Comparison of ENCODE assay signal across 10 mouse cellular contexts in the genomic region with DNA sequence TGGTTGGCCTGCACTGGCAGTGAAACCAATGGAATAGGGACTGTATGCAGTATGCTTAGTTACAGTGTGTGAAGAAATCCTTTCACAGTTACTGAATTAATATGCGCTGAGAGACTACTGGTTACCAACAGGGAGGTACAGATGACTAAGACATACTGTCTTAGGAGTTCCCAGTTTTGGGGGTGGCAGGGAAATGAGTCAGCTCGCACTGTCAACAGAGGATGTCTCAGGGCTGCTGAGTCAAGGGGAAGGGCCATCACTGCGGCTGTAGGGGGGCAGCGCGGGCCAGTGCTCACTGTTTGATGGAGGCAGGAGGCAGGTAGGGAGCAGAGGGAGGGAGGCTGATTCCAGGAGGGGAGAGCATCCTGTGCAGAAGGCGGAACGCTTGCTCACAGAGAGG. TPM values are rescaled to one million over a fixed set of nuclear protein-coding genes. Genes with fewer than 3 reads are reported as not detected.
A peak's percentile ranks its signal among the peaks of the same experiment; 100 is the strongest.
DNase-seq lines count a peak whose midpoint lies in the region; ATAC-seq and TF ChIP-seq lines count a peak whose summit lies in the region.
"Had no signal": no experiment of that assay in that cellular context is flagged by ENCODE, and none has a peak within 500 bp of the region (broad histone marks: within the 10 kb centered on the region; RNA-seq: fewer than 3 reads in every experiment).

No protein-coding gene starts in this region.

- no peak for TF ChIP-seq RAD21 in CH12.LX (IDR thresholded peaks at IDR 0.05; ENCODE audit: low read depth, low read length)

- WGBS in midbrain, postnatal 0 days = 86% methylated on average over 7 of the region's 7 CpGs

- H3K36me3 ChIP-seq in CH12.LX (replicated peaks in 1 of 2; ENCODE audit: control insufficient read depth in 1 of 2, insufficient read depth in 1 of 2, low read length in 1 of 2) = peaks cover 52 to 87% of the 10 kb centered on the region in 2 experiments
- peaks cover 38% of the 10 kb centered on the region for H3K36me3 ChIP-seq in midbrain, postnatal 0 days (ENCODE audit: insufficient read depth, low read length)

- no peak overlapping the region for H3K4me3 ChIP-seq in CH12.LX (replicated peaks in 1 of 3; ENCODE audit: low read depth in 2 of 3, low read length in 2 of 3, poor library complexity in 1 of 3)
- H3K4me3 ChIP-seq in midbrain, postnatal 0 days (ENCODE audit: low read depth, low read length) = no peak overlapping the region

- dilution Hi-C loops in CH12.LX (cut with MboI; ENCODE audit: extremely low pct_ligation_motif_present, extremely low pct_unique_long_range_greater_than_20kb, low sequenced_read_pairs) = no loop called here

- in situ Hi-C loops in CH12.LX (cut with MboI; ENCODE audit: low pct_ligation_motif_present, low pct_unique_long_range_greater_than_20kb, low sequenced_read_pairs) = no loop called here

- TF ChIP-seq CTCF in CH12.LX (conservative IDR thresholded peaks at IDR 0.05 in 1 of 2, IDR thresholded peaks at IDR 0.05 in 1 of 2; ENCODE audit: low read depth in 2 of 2, low read length in 2 of 2) = no peak
- no peak for TF ChIP-seq CTCF in midbrain, postnatal 0 days (IDR thresholded peaks at IDR 0.05)

- no peak overlapping the region for H3K27ac ChIP-seq in CH12.LX (ENCODE audit: insufficient read depth, low read depth)
- no peak overlapping the region for H3K27ac ChIP-seq in midbrain, postnatal 0 days (ENCODE audit: low read depth, low read length)

- no peaks in the 10 kb centered on the region for H3K79me2 ChIP-seq in CH12.LX (replicated peaks; ENCODE audit: control insufficient read depth, extremely low read depth, insufficient read depth, poor library complexity, severe bottlenecking)

- no peak overlapping the region for H3K9ac ChIP-seq in CH12.LX (ENCODE audit: insufficient read depth, low read depth)
- no peak overlapping the region for H3K9ac ChIP-seq in midbrain, postnatal 0 days (replicated peaks; ENCODE audit: low read length, poor library complexity, severe bottlenecking)

- no peak for TF ChIP-seq EP300 in CH12.LX (IDR thresholded peaks at IDR 0.05; ENCODE audit: low read length)

- H3K27me3 ChIP-seq in CH12.LX (replicated peaks) = no peaks in the 10 kb centered on the region
- no peaks in the 10 kb centered on the region for H3K27me3 ChIP-seq in midbrain, postnatal 0 days (ENCODE audit: insufficient read depth, low read length)

- peaks cover 0 to 3% of the 10 kb centered on the region in 2 experiments; a peak in 1 of 4 replicates for H3K4me1 ChIP-seq in CH12.LX (ENCODE audit: control insufficient read depth in 1 of 2, insufficient read depth in 2 of 2)
- no peaks in the 10 kb centered on the region for H3K4me1 ChIP-seq in midbrain, postnatal 0 days (ENCODE audit: insufficient read depth, low read length)

- no peak for TF ChIP-seq POLR2A in CH12.LX (IDR thresholded peaks at IDR 0.05; ENCODE audit: low read depth, low read length)

- no peak for DNase-seq in frontal cortex, postnatal 14 days (ENCODE audit: low spot score in 2 of 2)
- peak; percentile 14 for DNase-seq in CH12.LX (ENCODE audit: extremely low read depth)
- DNase-seq in frontal cortex, postnatal 36 days (ENCODE audit: low spot score in 2 of 2) = peak; percentile 45 to 62
- no peak for DNase-seq in cerebellum, postnatal 36 days
- DNase-seq in midbrain, postnatal 0 days (ENCODE audit: low spot score) = no peak
- no peak for DNase-seq in gastrocnemius, postnatal 10 days
- DNase-seq: cerebellum, adult 11 months; heart, postnatal 36 days had no signal

- no peaks in the 10 kb centered on the region for H3K9me3 ChIP-seq in CH12.LX (replicated peaks; ENCODE audit: low read length)
- H3K9me3 ChIP-seq in midbrain, postnatal 0 days (ENCODE audit: low read length) = no peaks in the 10 kb centered on the region

- ATAC-seq in frontal cortex, adult (ENCODE audit: low TSS enrichment) = peak; percentile 96
- ATAC-seq in megakaryocyte progenitor cell, adult 5-6 weeks (replicated peaks; ENCODE audit: poor library complexity) = peak; percentile 83
- ATAC-seq in midbrain, postnatal 0 days (ENCODE audit: low FRiP score) = no peak

- H3K4me2 ChIP-seq in CH12.LX (ENCODE audit: insufficient read depth, low read depth, poor library complexity, severe bottlenecking) = no peak overlapping the region
- no peak overlapping the region for H3K4me2 ChIP-seq in midbrain, postnatal 0 days (ENCODE audit: low read depth, low read length, poor library complexity, severe bottlenecking)

TF ChIP-seq in CH12.LX, 34 proteins besides CTCF, POLR2A, EP300 and RAD21:
- TF ChIP-seq E2F4 (IDR thresholded peaks at IDR 0.05; ENCODE audit: insufficient replicate concordance, low read depth, low read length) (no peak), TCF12 (IDR thresholded peaks at IDR 0.05; ENCODE audit: low read depth, low read length) (no peak)

RNA-seq across cellular contexts. Expression of gene Crtc3, which starts 26.6 kb away (rescaled TPM):
- total RNA-seq in CH12.LX (2012; rRNA removed) = 3.9 and 4.4 TPM in 2 replicates
- total RNA-seq in CH12.LX (2014; rRNA removed) = 1.2 and 1.3 TPM in 2 replicates
- polyA plus RNA-seq in CH12.LX (2012; ENCODE audit: insufficient read length, low read depth) = 5.8 and 9.1 TPM in 2 replicates
- total RNA-seq in megakaryocyte progenitor cell, adult 5-6 weeks (2015) = 18.3 and 26.9 TPM in 2 replicates
- total RNA-seq in megakaryocyte progenitor cell, adult 5-6 weeks (2017) = 5.6 and 16.3 TPM in 2 replicates
- total RNA-seq in midbrain, postnatal 0 days (2014; rRNA removed) = 12.9 and 13.9 TPM in 2 replicates
- polyA plus RNA-seq in midbrain, postnatal 0 days (2015; fragmentation: Nextera tagmentation; extraction: Ambion mirVana) = 13.0 and 13.2 TPM in 2 replicates
- total RNA-seq in gastrocnemius, postnatal 10 days (2021) = 10 to 100 TPM; 16.7 to 25.1 TPM

Comparison
In these comparisons a context has a peak if more than half of its experiments do, and no peak if none do; other contexts are left out.
1. DNase-seq: peak in CH12.LX (single experiment) and frontal cortex, postnatal 36 days (2 of 2); none in frontal cortex, postnatal 14 days (0 of 2), cerebellum, postnatal 36 days (0 of 2), midbrain, postnatal 0 days (single experiment) and gastrocnemius, postnatal 10 days (single experiment).